Mouse (Mus musculus) liver, adult 2 months (tissue): Measurements from ENCODE around the gene Zc3h7a. TPM values are rescaled to one million over a fixed set of nuclear protein-coding genes. Genes with fewer than 3 reads are reported as not detected.

Experiments
- DNase-seq: peaks from one replicate; pipeline ENCODE4 v3.0.0-alpha.2; 2011; ENCODE audit warnings: low read depth, low spot score; ENCODE audit errors: extremely low read depth
- H3K27ac ChIP-seq: fragments of 200-500 bp; replicated peaks from 2 replicates; pipeline ENCODE4 v1.5.1; 2012; ENCODE audit warnings: low read depth, mild to moderate bottlenecking, control low read depth, inconsistent platforms, low read length; ENCODE audit not compliant: insufficient read depth
- H3K27me3 ChIP-seq: fragments of 200-500 bp; 2 replicates; pipeline ENCODE4 v1.6.1; 2012; ENCODE audit warnings: mild to moderate bottlenecking, moderate library complexity, low read length, inconsistent platforms; ENCODE audit not compliant: control insufficient read depth, insufficient read depth
- H3K36me3 ChIP-seq: fragments of 200-500 bp; 2 replicates; pipeline ENCODE4 v1.6.1; 2012; ENCODE audit warnings: low read length, inconsistent platforms; ENCODE audit not compliant: control insufficient read depth, insufficient read depth
- H3K4me1 ChIP-seq: fragments of 200-500 bp; 2 replicates; pipeline ENCODE4 v1.6.1; 2011; ENCODE audit warnings: low read length; ENCODE audit not compliant: control insufficient read depth, insufficient read depth
- H3K4me3 ChIP-seq: fragments of 200-500 bp; 2 replicates; pipeline ENCODE4 v1.5.1; 2011; ENCODE audit warnings: low read depth, mild to moderate bottlenecking, control low read depth, low read length, moderate library complexity; ENCODE audit not compliant: insufficient read depth
- H3K79me2 ChIP-seq: fragments of 200-500 bp; 2 replicates; pipeline ENCODE4 v1.6.1; 2012; ENCODE audit warnings: inconsistent platforms, mild to moderate bottlenecking, low read length, moderate library complexity; ENCODE audit not compliant: control insufficient read depth, insufficient read depth
- H3K9ac ChIP-seq: fragments of 200-500 bp; 2 replicates; pipeline ENCODE4 v1.6.1; 2012; ENCODE audit warnings: low read depth, mild to moderate bottlenecking, control low read depth, inconsistent platforms, low read length
- CTCF ChIP-seq: fragments of 200-500 bp; IDR thresholded peaks from 2 replicates; pipeline ENCODE4 v1.5.1; 2011; ENCODE audit warnings: low read depth, low read length, control low read depth
- POLR2A ChIP-seq: fragments of 200-500 bp; IDR thresholded peaks from 2 replicates; pipeline ENCODE4 v1.6.1; 2011; ENCODE audit warnings: low read length, control low read depth; ENCODE audit not compliant: insufficient read depth; ENCODE audit errors: extremely low read depth
- WGBS: fragments of 180-500 bp; shearing (Covaris S2); methylation state at CpG from one replicate; pipeline ENCODE4 v1.1.7; 2018; 5-methylcytosine and 5-hydroxymethylcytosine counted together
- polyA plus RNA-seq: library from polyadenylated mRNA; depleted of rRNA; stranded (reverse); fragments of >200 nt; gene quantifications from 2 replicates; pipeline ENCODE4 v1.2.3, GENCODE M21; 2012
- total RNA-seq: library from RNA; depleted of rRNA; stranded (reverse); fragments of >200 nt; gene quantifications from 2 replicates; pipeline ENCODE4 v1.2.3, GENCODE M21; 2014

Gene Zc3h7a
- total and polyA plus RNA-seq, 2 experiments = 25.3 to 56.8 TPM

GRCm38 (mm10) chr16:11200247-11200646, 24.1 kb upstream of the Zc3h7a start:
- Histone ChIP-seq H3K4me3 (no peak overlapping the region), H3K79me2 (no peaks in the 10 kb centered on the region), H3K36me3 (peaks cover 48% of the 10 kb centered on the region), H3K9ac (no peak overlapping the region), H3K27me3 (no peaks in the 10 kb centered on the region), H3K27ac (no peak overlapping the region), H3K4me1 (peaks cover 4% of the 10 kb centered on the region)
- DNase-seq = no peak
- TF ChIP-seq CTCF (no peak), POLR2A (no peak)
- 89% methylated on average over 3 of the region's 3 CpGs for WGBS

GRCm38 (mm10) chr16:11198467-11198866, 22.3 kb upstream of the Zc3h7a start:
- H3K4me3 ChIP-seq = no peak overlapping the region
- H3K9ac ChIP-seq = no peak overlapping the region
- no peak for DNase-seq
- H3K27ac ChIP-seq = no peak overlapping the region
- H3K36me3 ChIP-seq = peaks cover 62% of the 10 kb centered on the region
- H3K79me2 ChIP-seq = no peaks in the 10 kb centered on the region
- 83% methylated on average over 2 of the region's 2 CpGs for WGBS
- no peaks in the 10 kb centered on the region for H3K27me3 ChIP-seq
- TF ChIP-seq POLR2A (no peak), CTCF (no peak)
- peaks cover 4% of the 10 kb centered on the region for H3K4me1 ChIP-seq

GRCm38 (mm10) chr16:11197052-11197451, 20.9 kb upstream of the Zc3h7a start:
- Histone ChIP-seq H3K27ac (no peak overlapping the region), H3K79me2 (no peaks in the 10 kb centered on the region), H3K4me3 (no peak overlapping the region), H3K27me3 (no peaks in the 10 kb centered on the region), H3K4me1 (peaks cover 4% of the 10 kb centered on the region), H3K9ac (no peak overlapping the region), H3K36me3 (peaks cover 74% of the 10 kb centered on the region)
- DNase-seq = no peak
- WGBS = 90% methylated on average over 4 of the region's 4 CpGs
- no peak for TF ChIP-seq POLR2A
- TF ChIP-seq CTCF = no peak

- Histone ChIP-seq H3K4me3 (no peak overlapping the region), H3K36me3 (peaks cover 54% of the 10 kb centered on the region), H3K9ac (no peak overlapping the region), H3K27ac (no peak overlapping the region), H3K4me1 (no peaks in the 10 kb centered on the region), H3K79me2 (no peaks in the 10 kb centered on the region), H3K27me3 (no peaks in the 10 kb centered on the region)
- no peak for DNase-seq
- WGBS = 94% methylated on average over 2 of the region's 2 CpGs
- no peak for TF ChIP-seq CTCF
- TF ChIP-seq POLR2A = no peak
Measured at GRCm38 (mm10) chr16:11193231-11193630, 17.0 kb upstream of the Zc3h7a start.

GRCm38 (mm10) chr16:11190150-11190549, 14.0 kb upstream of the Zc3h7a start:
- Histone ChIP-seq H3K27me3 (no peaks in the 10 kb centered on the region), H3K4me3 (no peak overlapping the region), H3K4me1 (no peaks in the 10 kb centered on the region), H3K27ac (no peak overlapping the region), H3K9ac (no peak overlapping the region), H3K36me3 (peaks cover 26% of the 10 kb centered on the region), H3K79me2 (no peaks in the 10 kb centered on the region)
- TF ChIP-seq POLR2A (no peak), CTCF (no peak)
- DNase-seq = no peak
- 79% methylated on average over 7 of the region's 7 CpGs for WGBS

GRCm38 (mm10) chr16:11177404-11177803, 1.2 kb upstream of the Zc3h7a start:
- 94% methylated on average over 2 of the region's 2 CpGs for WGBS

More at GRCm38 (mm10) chr16:11177404-11177803, 1.2 kb upstream of the Zc3h7a start:
- peaks cover 22% of the 10 kb centered on the region for H3K4me1 ChIP-seq
- TF ChIP-seq CTCF (no peak), POLR2A (no peak)
- no peaks in the 10 kb centered on the region for H3K36me3 ChIP-seq
- H3K4me3 ChIP-seq = no peak overlapping the region
- DNase-seq = no peak
- no peak overlapping the region for H3K27ac ChIP-seq
- H3K79me2 ChIP-seq = peaks cover 14% of the 10 kb centered on the region; the same call in 1 of the 2 replicates
- H3K27me3 ChIP-seq = no peaks in the 10 kb centered on the region
- no peak overlapping the region for H3K9ac ChIP-seq
